Mouse (Mus musculus) MEL (cell line): Measurements from ENCODE around the gene Slc39a11. TPM values are rescaled to one million over a fixed set of nuclear protein-coding genes. Genes with fewer than 3 reads are reported as not detected.

ENCODE experiments used
- DNase-seq: peaks from one replicate; pipeline ENCODE4 v3.0.0; 2011; ENCODE audit warnings: low read depth, low spot score
- H3K27ac ChIP-seq: 2 replicates; pipeline ENCODE4 v1.5.1; 2012; ENCODE audit warnings: low read depth, mild to moderate bottlenecking, control low read depth, low read length, moderate library complexity; ENCODE audit not compliant: control insufficient read depth
- H3K27me3 ChIP-seq, 2 experiments: fragments of 150-350 bp in 1 of 2; sonication (generic) in 1 of 2; 2 replicates each; pipeline ENCODE4 v1.6.1; 2012; ENCODE audit warnings: low read length in 2 of 2, mild to moderate bottlenecking in 2 of 2, improper control_type of control experiment in 1 of 2, moderate library complexity in 1 of 2; ENCODE audit not compliant: insufficient read depth in 2 of 2, control insufficient read depth in 1 of 2
- H3K36me3 ChIP-seq, 2 experiments: 2 replicates each; pipeline ENCODE4 v1.6.1; 2012 to 2014; ENCODE audit warnings: low read length in 2 of 2, improper control_type of control experiment in 1 of 2, inconsistent platforms in 1 of 2, mild to moderate bottlenecking in 1 of 2; ENCODE audit not compliant: insufficient read depth in 2 of 2, control insufficient read depth in 1 of 2
- H3K4me1 ChIP-seq, 2 experiments: fragments of 150-350 bp in 1 of 2; sonication (generic) in 1 of 2; 2 replicates each; pipeline ENCODE4 v1.6.1; 2012; ENCODE audit warnings: low read length in 2 of 2, improper control_type of control experiment in 1 of 2, mild to moderate bottlenecking in 1 of 2; ENCODE audit not compliant: insufficient read depth in 2 of 2, control insufficient read depth in 1 of 2
- H3K4me3 ChIP-seq, 2 experiments: fragments of 150-350 bp in 1 of 2; sonication (generic) in 1 of 2; 2 replicates each; pipeline ENCODE4 v1.5.1; 2012; ENCODE audit warnings: low read depth in 2 of 2, low read length in 2 of 2, mild to moderate bottlenecking in 2 of 2, moderate library complexity in 2 of 2, control low read depth in 1 of 2, improper control_type of control experiment in 1 of 2; ENCODE audit not compliant: control insufficient read depth in 1 of 2, insufficient read depth in 1 of 2
- H3K79me2 ChIP-seq: 2 replicates; pipeline ENCODE4 v1.6.1; 2012; ENCODE audit warnings: mild to moderate bottlenecking, low read length, moderate library complexity; ENCODE audit not compliant: control insufficient read depth, poor library complexity, insufficient read depth
- H3K9ac ChIP-seq: 2 replicates; pipeline ENCODE4 v1.6.1; 2012; ENCODE audit warnings: low read depth, mild to moderate bottlenecking, control low read depth, low read length, moderate library complexity; ENCODE audit not compliant: control insufficient read depth, poor library complexity, severe bottlenecking
- H3K9me3 ChIP-seq: fragments of 150-350 bp; sonication (generic); replicated peaks from 2 replicates; pipeline ENCODE4 v1.6.1; 2012; ENCODE audit warnings: mild to moderate bottlenecking, low read length, improper control_type of control experiment, moderate library complexity; ENCODE audit not compliant: insufficient read depth
- BHLHE40 ChIP-seq: IDR thresholded peaks from 2 replicates; pipeline ENCODE4 v1.6.1; 2012; ENCODE audit warnings: low read depth, mild to moderate bottlenecking, inconsistent platforms, low read length, improper control_type of control experiment, borderline replicate concordance
- CHD2 ChIP-seq: IDR thresholded peaks from 2 replicates; pipeline ENCODE4 v1.6.1; 2011; ENCODE audit warnings: low read length, improper control_type of control experiment
- CTCF ChIP-seq, 3 experiments: IDR thresholded peaks in 2 of 3; conservative IDR thresholded peaks in 1 of 3; 2 replicates each; pipeline ENCODE4 v1.5.1; 2011 to 2012; ENCODE audit warnings: low read length in 3 of 3, low read depth in 2 of 3, mild to moderate bottlenecking in 2 of 3, improper control_type of control experiment in 1 of 3, inconsistent platforms in 1 of 3, mixed read lengths in 1 of 3, moderate library complexity in 1 of 3; ENCODE audit not compliant: control insufficient read depth in 1 of 3, insufficient read depth in 1 of 3, poor library complexity in 1 of 3, severe bottlenecking in 1 of 3
- ELF1 ChIP-seq: IDR thresholded peaks from 2 replicates; pipeline ENCODE4 v1.6.1; 2014; ENCODE audit warnings: low read depth, mild to moderate bottlenecking, inconsistent platforms, low read length, improper control_type of control experiment, moderate library complexity
- EP300 ChIP-seq, 2 experiments: IDR thresholded peaks; 2 replicates each; pipeline ENCODE4 v1.6.1; 2011; ENCODE audit warnings: improper control_type of control experiment in 2 of 2, low read length in 2 of 2, low read depth in 1 of 2, mild to moderate bottlenecking in 1 of 2
- GABPA ChIP-seq: IDR thresholded peaks from 2 replicates; pipeline ENCODE4 v1.6.1; 2012; ENCODE audit warnings: low read depth, mild to moderate bottlenecking, inconsistent platforms, low read length, improper control_type of control experiment, moderate library complexity
- GATA1 ChIP-seq: IDR thresholded peaks from 2 replicates; pipeline ENCODE4 v1.6.1; 2011; ENCODE audit warnings: low read depth, low read length, improper control_type of control experiment
- HCFC1 ChIP-seq: IDR thresholded peaks from 2 replicates; pipeline ENCODE4 v1.6.1; 2012; ENCODE audit warnings: low read depth, mild to moderate bottlenecking, inconsistent platforms, low read length, improper control_type of control experiment, moderate library complexity
- JUND ChIP-seq: IDR thresholded peaks from 2 replicates; pipeline ENCODE4 v1.6.1; 2011; ENCODE audit warnings: low read depth, mild to moderate bottlenecking, improper control_type of control experiment, low read length
- KAT2A ChIP-seq: conservative IDR thresholded peaks from 2 replicates; pipeline ENCODE4 v1.6.1; 2012; ENCODE audit warnings: low read depth, low read length, improper control_type of control experiment, inconsistent platforms
- MAFK ChIP-seq: IDR thresholded peaks from 2 replicates; pipeline ENCODE4 v1.6.1; 2011; ENCODE audit warnings: low read depth, mild to moderate bottlenecking, low read length, improper control_type of control experiment, borderline replicate concordance
- MAX ChIP-seq: IDR thresholded peaks from 2 replicates; pipeline ENCODE4 v1.6.1; 2011; ENCODE audit warnings: low read length, improper control_type of control experiment
- MAZ ChIP-seq: IDR thresholded peaks from 2 replicates; pipeline ENCODE4 v1.6.1; 2012; ENCODE audit warnings: low read depth, mild to moderate bottlenecking, inconsistent platforms, low read length, improper control_type of control experiment
- MEF2A ChIP-seq: IDR thresholded peaks from 2 replicates; pipeline ENCODE4 v1.6.1; 2014; ENCODE audit warnings: low read depth, mild to moderate bottlenecking, inconsistent platforms, low read length, improper control_type of control experiment; ENCODE audit not compliant: poor library complexity, insufficient replicate concordance, severe bottlenecking; ENCODE audit errors: extremely low read depth
- MXI1 ChIP-seq: IDR thresholded peaks from 2 replicates; pipeline ENCODE4 v1.6.1; 2011; ENCODE audit warnings: mild to moderate bottlenecking, low read depth, low read length, improper control_type of control experiment
- MYB ChIP-seq: IDR thresholded peaks from 2 replicates; pipeline ENCODE4 v1.6.1; 2011; ENCODE audit warnings: mild to moderate bottlenecking, low read depth, low read length, improper control_type of control experiment
- NRF1 ChIP-seq: IDR thresholded peaks from 2 replicates; pipeline ENCODE4 v1.6.1; 2014; ENCODE audit warnings: low read depth, mild to moderate bottlenecking, inconsistent platforms, low read length, improper control_type of control experiment, moderate library complexity; ENCODE audit not compliant: poor library complexity, insufficient read depth, severe bottlenecking
- POLR2A ChIP-seq, 2 experiments: IDR thresholded peaks; 2 replicates each; pipeline ENCODE4 v1.6.1; 2011 to 2012; ENCODE audit warnings: low read length in 2 of 2, mild to moderate bottlenecking in 2 of 2, control low read depth in 1 of 2, improper control_type of control experiment in 1 of 2, low read depth in 1 of 2, moderate library complexity in 1 of 2; ENCODE audit not compliant: control insufficient read depth in 1 of 2, insufficient read depth in 1 of 2, poor library complexity in 1 of 2
- POLR2AphosphoS2 ChIP-seq: IDR thresholded peaks from 2 replicates; pipeline ENCODE4 v1.6.1; 2011; ENCODE audit warnings: low read length, improper control_type of control experiment
- POLR2AphosphoS5 ChIP-seq: IDR thresholded peaks from 2 replicates; pipeline ENCODE4 v1.6.1; 2012; ENCODE audit warnings: low read depth, borderline replicate concordance, mild to moderate bottlenecking, inconsistent platforms, low read length, moderate library complexity, mixed read lengths
- RAD21 ChIP-seq: IDR thresholded peaks from 2 replicates; pipeline ENCODE4 v1.6.1; 2011; ENCODE audit warnings: mild to moderate bottlenecking, low read depth, low read length, improper control_type of control experiment
- TAL1 ChIP-seq: IDR thresholded peaks from 2 replicates; pipeline ENCODE4 v1.6.1; 2012; ENCODE audit warnings: mild to moderate bottlenecking, inconsistent platforms, low read length, moderate library complexity, mixed read lengths
- TBP ChIP-seq: IDR thresholded peaks from 2 replicates; pipeline ENCODE4 v1.8.0; 2011; ENCODE audit warnings: low read depth, low read length, improper control_type of control experiment
- TCF12 ChIP-seq: IDR thresholded peaks from 2 replicates; pipeline ENCODE4 v1.6.1; 2014; ENCODE audit warnings: low read depth, mild to moderate bottlenecking, inconsistent platforms, low read length, improper control_type of control experiment, moderate library complexity
- USF1 ChIP-seq: IDR thresholded peaks from 2 replicates; pipeline ENCODE4 v1.6.1; 2014; ENCODE audit warnings: low read depth, mild to moderate bottlenecking, inconsistent platforms, low read length, improper control_type of control experiment, moderate library complexity
- ZKSCAN1 ChIP-seq: IDR thresholded peaks from 2 replicates; pipeline ENCODE4 v1.6.1; 2012; ENCODE audit warnings: low read depth, mild to moderate bottlenecking, inconsistent platforms, low read length, improper control_type of control experiment, moderate library complexity
- ZMIZ1 ChIP-seq: IDR thresholded peaks from 2 replicates; pipeline ENCODE4 v1.6.1; 2012; ENCODE audit warnings: low read depth, mild to moderate bottlenecking, inconsistent platforms, low read length, improper control_type of control experiment, moderate library complexity
- ZNF384 ChIP-seq: IDR thresholded peaks from 2 replicates; pipeline ENCODE4 v1.6.1; 2012; ENCODE audit warnings: low read depth, mild to moderate bottlenecking, inconsistent platforms, low read length, improper control_type of control experiment
- polyA plus RNA-seq, 2 experiments: library from polyadenylated mRNA; stranded (reverse) in 1 of 2; unstranded in 1 of 2; fragments of >175 nt in 1 of 2; fragments of >200 nt in 1 of 2; gene quantifications; 2 replicates each; pipeline versions ENCODE4 v1.2.1 to v1.2.4; 2012; ENCODE audit warnings: low replicate concordance in 2 of 2, low read depth in 1 of 2; ENCODE audit not compliant: insufficient read length in 2 of 2, insufficient read depth in 1 of 2, missing spikeins in 1 of 2
- total RNA-seq: library from RNA; depleted of rRNA; stranded (reverse); fragments of 300-350 nt; gene quantifications from 2 replicates; pipeline ENCODE4 v1.2.3, GENCODE M21; 2012

Gene Slc39a11
- total and polyA plus RNA-seq, 3 experiments, result 34.2 to 45.6 TPM; not detected in 1

GRCm38 (mm10) chr11:113622028-113622427, 27.9 kb downstream of the Slc39a11 start:
- H3K9ac ChIP-seq, result no peak overlapping the region
- no peak overlapping the region for H3K4me3 ChIP-seq
- no peak for DNase-seq
- H3K4me1 ChIP-seq, result peaks cover 2 to 4% of the 10 kb centered on the region in 2 experiments
- H3K27ac ChIP-seq, result no peak overlapping the region
- no peaks in the 10 kb centered on the region for H3K9me3 ChIP-seq
- H3K36me3 ChIP-seq, result no peaks in the 10 kb centered on the region
- H3K79me2 ChIP-seq, result no peaks in the 10 kb centered on the region; the same call in 1 of the 2 replicates
- H3K27me3 ChIP-seq, result no peaks in the 10 kb centered on the region
- no peak for TF ChIP-seq GATA1
- TF ChIP-seq MAFK, result no peak
- TF ChIP-seq NRF1, result no peak
- no peak for TF ChIP-seq CTCF (IDR thresholded peaks at IDR 0.05 in 2 of 3, conservative IDR thresholded peaks at IDR 0.05 in 1 of 3; ENCODE audit: control insufficient read depth in 1 of 3, insufficient read depth in 1 of 3, low read depth in 2 of 3, low read length in 3 of 3, poor library complexity in 1 of 3, severe bottlenecking in 1 of 3)
- TF ChIP-seq POLR2AphosphoS5, result no peak
- TF ChIP-seq TBP, result no peak
- no peak for TF ChIP-seq ZNF384
- TF ChIP-seq TAL1, result no peak
- TF ChIP-seq MAZ, result no peak
- TF ChIP-seq POLR2A (IDR thresholded peaks at IDR 0.05; ENCODE audit: control insufficient read depth in 1 of 2, insufficient read depth in 1 of 2, low read depth in 1 of 2, low read length in 2 of 2, poor library complexity in 1 of 2), result no peak
- TF ChIP-seq JUND, result no peak
- TF ChIP-seq RAD21, result no peak
- TF ChIP-seq MYB, result no peak
- no peak for TF ChIP-seq POLR2AphosphoS2
- no peak for TF ChIP-seq TCF12
- no peak for TF ChIP-seq EP300 (IDR thresholded peaks at IDR 0.05; ENCODE audit: low read depth in 1 of 2, low read length in 2 of 2)
- no peak for TF ChIP-seq ELF1
- TF ChIP-seq ZMIZ1, result no peak
- no peak for TF ChIP-seq ZKSCAN1

- DNase-seq, result no peak
- no peaks in the 10 kb centered on the region for H3K27me3 ChIP-seq
- peaks cover 0 to 4% of the 10 kb centered on the region in 2 experiments; a peak in 2 of 4 replicates for H3K4me1 ChIP-seq
- H3K4me3 ChIP-seq, result no peak overlapping the region
- H3K9ac ChIP-seq, result no peak overlapping the region
- no peaks in the 10 kb centered on the region; the same call in 1 of the 2 replicates for H3K79me2 ChIP-seq
- H3K36me3 ChIP-seq, result no peaks in the 10 kb centered on the region
- TF ChIP-seq CHD2 (no peak), HCFC1 (no peak), USF1 (no peak), CTCF (IDR thresholded peaks at IDR 0.05 in 2 of 3, conservative IDR thresholded peaks at IDR 0.05 in 1 of 3; ENCODE audit: control insufficient read depth in 1 of 3, insufficient read depth in 1 of 3, low read depth in 2 of 3, low read length in 3 of 3, poor library complexity in 1 of 3, severe bottlenecking in 1 of 3) (no peak), MYB (no peak), ZNF384 (no peak), MEF2A (no peak), BHLHE40 (no peak), MXI1 (no peak), MAFK (no peak), POLR2AphosphoS2 (no peak), GATA1 (no peak), GABPA (no peak), KAT2A (no peak), MAX (no peak), MAZ (no peak)
- no peaks in the 10 kb centered on the region for H3K9me3 ChIP-seq
- no peak overlapping the region for H3K27ac ChIP-seq
Measured at GRCm38 (mm10) chr11:113621001-113621400, 28.9 kb downstream of the Slc39a11 start.
